Mouse (Mus musculus) lung, embryonic 16.5 days (tissue): ENCODE measurements around the gene Wdr54. TPM values are rescaled to one million over a fixed set of nuclear protein-coding genes. Genes with fewer than 3 reads are reported as not detected.

Source experiments
- ATAC-seq: fragments of 200-750 bp; cut with Nextera tagmentation; 2 replicates; pipeline ENCODE4 v1.8.0; 2017; ENCODE audit warnings: low read depth, mild to moderate bottlenecking, moderate library complexity
- H3K27ac ChIP-seq: fragments of 300-500 bp; sonication (generic); 2 replicates; pipeline ENCODE4 v1.5.1; 2014; ENCODE audit warnings: mild to moderate bottlenecking, control low read depth, low read length
- H3K27me3 ChIP-seq: fragments of 300-500 bp; sonication (generic); 2 replicates; pipeline ENCODE4 v1.6.1; 2014; ENCODE audit warnings: low read depth, low read length, mixed read lengths; ENCODE audit not compliant: control insufficient read depth, insufficient read depth
- H3K36me3 ChIP-seq: fragments of 300-500 bp; sonication (generic); 2 replicates; pipeline ENCODE4 v1.6.1; 2014; ENCODE audit warnings: low read length; ENCODE audit not compliant: control insufficient read depth, insufficient read depth
- H3K4me1 ChIP-seq: fragments of 300-500 bp; sonication (generic); replicated peaks from 2 replicates; pipeline ENCODE4 v1.6.1; 2014; ENCODE audit warnings: low read length, mixed read lengths; ENCODE audit not compliant: control insufficient read depth, insufficient read depth
- H3K4me2 ChIP-seq: fragments of 300-500 bp; sonication (generic); 2 replicates; pipeline ENCODE4 v1.6.1; 2014; ENCODE audit warnings: low read depth, low read length, control low read depth
- H3K4me3 ChIP-seq: fragments of 300-500 bp; sonication (generic); 2 replicates; pipeline ENCODE4 v1.5.1; 2014; ENCODE audit warnings: mild to moderate bottlenecking, low read length, control low read depth
- H3K9ac ChIP-seq: fragments of 300-500 bp; sonication (generic); 2 replicates; pipeline ENCODE4 v1.6.1; 2014; ENCODE audit warnings: low read length, control low read depth
- H3K9me3 ChIP-seq: fragments of 300-500 bp; sonication (generic); 2 replicates; pipeline ENCODE4 v1.6.1; 2016; ENCODE audit warnings: low read length; ENCODE audit not compliant: control insufficient read depth
- WGBS: fragments of 180-500 bp; shearing (Covaris S2); extraction: QIAGEN DNeasy Blood & Tissue Kit; methylation state at CpG from one replicate; pipeline ENCODE4 v1.1.7; 2014; 5-methylcytosine and 5-hydroxymethylcytosine counted together
- polyA plus RNA-seq: library from polyadenylated mRNA; unstranded; fragments of >200 nt; fragmentation: Nextera tagmentation; extraction: Ambion mirVana; gene quantifications from 2 replicates; pipeline ENCODE4 v1.2.1, GENCODE M21; 2015

The Wdr54 gene
- 7.2 and 7.6 TPM in 2 replicates for polyA plus RNA-seq

DNA sequence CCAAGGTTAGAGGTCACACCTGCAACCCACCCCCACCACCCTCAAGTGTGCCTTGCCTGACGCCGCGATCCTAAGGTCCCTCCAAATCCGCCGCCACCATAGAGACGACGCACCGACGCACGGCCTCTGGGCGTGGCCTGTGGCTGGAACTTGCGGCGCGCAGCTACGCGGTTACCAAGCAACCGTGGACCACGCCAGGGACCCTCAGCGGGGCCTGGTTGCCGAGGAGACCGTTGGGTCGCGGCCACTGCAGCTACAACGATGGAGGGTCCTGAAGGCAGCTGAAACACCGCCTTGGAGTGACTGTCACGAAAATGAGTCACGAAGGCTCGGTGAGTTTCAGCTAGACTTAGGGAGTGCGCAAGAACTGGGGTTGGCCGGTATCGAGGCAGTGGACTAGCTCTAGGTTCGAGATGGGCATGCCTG is at the start of gene Wdr54, which contains the start of gene 1700003E16Rik:
Wdr54 (minus strand) TSS at position 139 of the 426 bp plus-strand sequence.
1700003E16Rik (plus strand) TSS at position 146 of the 426 bp plus-strand sequence.
- no peak within 1 kb of the TSS for H3K27ac ChIP-seq
- peaks cover 7% of the 10 kb centered on the region for H3K27me3 ChIP-seq
- peaks cover 8% of the 10 kb centered on the region for H3K4me1 ChIP-seq
- H3K9me3 ChIP-seq, result no peaks in the 10 kb centered on the region
- 2% methylated on average over 32 of the region's 32 CpGs for WGBS
- peak within 1 kb of the TSS; percentile 56 for H3K4me3 ChIP-seq
- ATAC-seq, result peak; percentile 83
- peak within 1 kb of the TSS; percentile 81 for H3K4me2 ChIP-seq
- H3K9ac ChIP-seq, result peak within 1 kb of the TSS; percentile 54
- H3K36me3 ChIP-seq, result peaks cover 6% of the 10 kb centered on the region; the same call in 1 of the 2 replicates

DNA sequence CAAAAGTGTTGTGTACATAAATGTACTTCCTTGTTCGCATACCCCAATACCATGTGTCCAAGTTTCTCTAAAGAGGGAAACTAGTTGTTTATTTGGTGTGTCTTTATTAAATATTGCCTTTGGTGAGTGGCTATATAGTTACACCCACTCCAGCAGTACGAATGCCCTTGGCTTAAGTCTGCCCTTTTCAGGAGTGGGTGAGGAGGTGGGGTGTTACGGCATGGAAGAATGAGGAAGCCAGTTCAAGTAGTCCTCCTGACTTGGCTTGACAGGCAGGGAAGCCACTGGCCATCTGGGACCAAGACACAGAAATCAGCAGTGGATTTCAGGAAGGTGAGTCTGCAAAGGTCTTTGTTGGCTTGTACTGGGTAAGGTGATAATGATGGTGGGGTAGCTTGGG is 49.7 kb upstream of the Wdr54 start:
- Histone ChIP-seq H3K9me3 (no peaks in the 10 kb centered on the region), H3K9ac (no peak overlapping the region), H3K4me1 (no peaks in the 10 kb centered on the region), H3K27me3 (no peaks in the 10 kb centered on the region), H3K4me2 (no peak overlapping the region), H3K4me3 (no peak overlapping the region), H3K27ac (no peak overlapping the region), H3K36me3 (no peaks in the 10 kb centered on the region; the same call in 1 of the 2 replicates)
- no peak for ATAC-seq
- WGBS, result 72% methylated on average over 3 of the region's 3 CpGs

GRCm38 (mm10) chr6:83203320-83203719 is 47.1 kb upstream of the Wdr54 start:
- H3K27me3 ChIP-seq, result no peaks in the 10 kb centered on the region
- ATAC-seq, result no peak
- no peak overlapping the region for H3K4me2 ChIP-seq
- peaks cover 18% of the 10 kb centered on the region for H3K36me3 ChIP-seq
- no peak overlapping the region for H3K9ac ChIP-seq
- no peaks in the 10 kb centered on the region for H3K4me1 ChIP-seq
- WGBS, result 79% methylated on average over 4 of the region's 4 CpGs
- no peaks in the 10 kb centered on the region for H3K9me3 ChIP-seq
- H3K4me3 ChIP-seq, result no peak overlapping the region
- H3K27ac ChIP-seq, result no peak overlapping the region

DNA sequence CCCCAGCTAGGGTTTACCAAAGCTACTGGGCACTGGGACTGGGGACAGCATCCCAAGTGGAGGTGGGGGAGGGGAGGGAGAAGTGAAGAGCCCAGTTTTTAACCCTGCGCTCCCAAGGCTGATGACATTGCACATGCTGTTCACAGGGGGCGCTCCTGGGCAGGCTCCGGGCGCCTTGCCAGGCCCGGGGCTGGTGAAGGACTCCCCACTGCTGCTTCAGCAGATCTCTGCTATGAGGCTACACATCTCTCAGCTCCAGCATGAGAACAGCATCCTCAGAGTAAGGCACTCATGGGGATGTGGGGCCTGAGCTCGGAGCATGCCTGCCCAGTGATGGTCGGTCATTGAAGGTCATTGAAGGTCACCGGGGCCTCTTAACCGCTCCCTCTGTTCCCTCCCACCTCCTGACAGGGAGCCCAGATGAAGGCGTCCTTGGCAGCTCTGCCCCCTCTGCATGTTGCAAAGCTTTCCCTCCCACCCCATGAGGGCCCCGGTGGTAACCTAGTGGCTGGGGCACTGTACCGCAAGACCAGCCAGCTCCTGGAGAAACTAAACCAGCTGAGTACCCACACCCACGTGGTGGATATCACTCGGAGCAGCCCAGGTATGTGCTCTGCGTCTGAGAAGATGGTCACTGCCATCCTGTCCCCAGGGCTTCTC is 41.3 kb upstream of the Wdr54 start:
- no peaks in the 10 kb centered on the region for H3K9me3 ChIP-seq
- no peak overlapping the region for H3K4me3 ChIP-seq
- no peaks in the 10 kb centered on the region for H3K4me1 ChIP-seq
- H3K9ac ChIP-seq, result no peak overlapping the region
- peak; percentile 49; the same call in 1 of the 2 replicates for ATAC-seq
- WGBS, result 50% methylated on average over 15 of the region's 15 CpGs
- H3K36me3 ChIP-seq, result peaks cover 66% of the 10 kb centered on the region
- no peak overlapping the region for H3K4me2 ChIP-seq
- H3K27ac ChIP-seq, result no peak overlapping the region
- no peaks in the 10 kb centered on the region for H3K27me3 ChIP-seq

DNA sequence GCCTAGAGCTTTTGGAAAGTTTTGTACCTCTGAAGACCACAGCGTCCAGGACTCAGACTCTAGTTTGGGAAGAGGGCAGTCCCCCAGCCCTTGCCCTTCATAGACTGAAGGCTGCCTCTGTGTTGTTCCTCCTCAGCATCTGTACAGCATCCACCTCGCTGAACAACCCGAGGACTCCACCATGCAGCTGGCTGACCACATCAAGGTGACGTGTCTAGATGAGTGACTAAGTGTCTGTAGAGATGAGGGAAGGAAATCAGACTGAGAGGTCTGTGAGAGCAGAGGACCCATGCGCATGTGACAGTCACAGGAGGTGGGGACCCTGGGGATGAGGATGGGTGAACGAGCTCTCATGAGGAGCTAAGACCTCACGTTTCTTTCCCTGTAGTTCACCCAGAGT is 37.4 kb upstream of the Wdr54 start:
- Histone ChIP-seq H3K4me3 (no peak overlapping the region), H3K4me1 (no peaks in the 10 kb centered on the region), H3K36me3 (peaks cover 86% of the 10 kb centered on the region), H3K27me3 (no peaks in the 10 kb centered on the region), H3K4me2 (no peak overlapping the region), H3K9ac (no peak overlapping the region), H3K27ac (no peak overlapping the region), H3K9me3 (no peaks in the 10 kb centered on the region)
- 83% methylated on average over 7 of the region's 7 CpGs for WGBS
- ATAC-seq, result no peak

DNA sequence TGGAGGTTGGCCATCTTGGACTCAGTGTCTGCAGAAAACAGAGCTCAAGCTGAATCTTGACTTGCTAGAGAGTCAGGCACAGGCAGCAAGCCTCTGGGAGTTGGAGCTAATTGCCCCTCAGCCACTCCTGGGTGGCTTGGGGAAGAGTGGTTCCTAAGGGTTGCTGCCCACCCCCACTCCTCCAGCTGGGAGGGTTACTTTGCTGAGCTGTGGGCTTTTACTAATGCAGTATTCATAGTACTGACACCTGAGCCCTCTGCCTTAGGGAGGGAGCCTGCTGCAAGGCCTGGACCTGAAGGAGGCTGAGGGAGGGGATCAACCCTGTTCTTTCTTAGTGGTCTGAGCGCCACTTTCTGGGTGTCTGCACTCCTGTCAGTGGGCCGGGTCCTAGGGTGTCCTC is 30.7 kb upstream of the Wdr54 start:
- no peak overlapping the region for H3K4me3 ChIP-seq
- H3K36me3 ChIP-seq, result peaks cover 35% of the 10 kb centered on the region
- 85% methylated on average over 2 of the region's 2 CpGs for WGBS
- H3K4me2 ChIP-seq, result no peak overlapping the region
- ATAC-seq, result no peak
- H3K27ac ChIP-seq, result no peak overlapping the region
- no peak overlapping the region for H3K9ac ChIP-seq
- H3K4me1 ChIP-seq, result peaks cover 6% of the 10 kb centered on the region
- H3K9me3 ChIP-seq, result no peaks in the 10 kb centered on the region
- no peaks in the 10 kb centered on the region for H3K27me3 ChIP-seq

GRCm38 (mm10) chr6:83185895-83186861 is 30.0 kb upstream of the Wdr54 start:
- H3K4me2 ChIP-seq, result no peak overlapping the region
- H3K36me3 ChIP-seq, result peaks cover 27% of the 10 kb centered on the region
- no peaks in the 10 kb centered on the region for H3K27me3 ChIP-seq
- no peak overlapping the region for H3K4me3 ChIP-seq
- no peak overlapping the region for H3K27ac ChIP-seq
- no peaks in the 10 kb centered on the region for H3K9me3 ChIP-seq
- WGBS, result 17% methylated on average over 25 of the region's 25 CpGs
- peak; percentile 66; the same call in 1 of the 2 replicates for ATAC-seq
- no peak overlapping the region for H3K9ac ChIP-seq
- peaks cover 6% of the 10 kb centered on the region for H3K4me1 ChIP-seq

DNA sequence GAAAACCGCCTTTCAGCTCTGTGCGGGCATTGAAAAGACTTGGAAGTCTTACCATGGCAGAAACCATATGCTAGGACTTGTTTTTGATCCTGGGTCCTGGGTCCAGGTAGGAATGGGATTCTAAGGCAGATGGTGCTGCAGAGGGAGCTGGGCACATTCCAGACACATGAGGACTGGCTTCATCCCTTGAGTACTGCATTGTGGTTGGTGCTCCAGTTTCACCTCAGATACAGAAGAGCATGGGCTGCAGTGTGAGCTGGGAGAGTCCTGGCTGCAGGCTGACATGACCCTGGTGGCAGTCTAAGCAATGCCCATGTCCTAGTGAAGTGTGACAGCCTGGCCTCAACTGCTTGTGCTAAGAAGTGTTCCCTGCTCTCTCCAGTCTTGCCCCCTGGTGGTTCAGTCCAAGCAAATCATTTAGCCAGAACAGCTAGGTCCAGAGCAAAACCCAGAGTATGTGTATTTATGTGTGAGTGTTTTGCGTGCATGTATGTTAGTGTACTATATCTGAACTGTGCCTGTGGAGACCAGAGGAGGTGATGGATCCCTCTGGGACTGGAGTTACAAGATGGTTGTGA is 28.8 kb upstream of the Wdr54 start:
- H3K27me3 ChIP-seq, result no peaks in the 10 kb centered on the region
- peaks cover 6% of the 10 kb centered on the region for H3K4me1 ChIP-seq
- H3K36me3 ChIP-seq, result peaks cover 15% of the 10 kb centered on the region
- peak; percentile 37; the same call in 1 of the 2 replicates for ATAC-seq
- H3K9ac ChIP-seq, result no peak overlapping the region
- H3K27ac ChIP-seq, result no peak overlapping the region
- WGBS, result 85% methylated on average over 3 of the region's 3 CpGs
- H3K4me3 ChIP-seq, result no peak overlapping the region
- H3K4me2 ChIP-seq, result no peak overlapping the region
- no peaks in the 10 kb centered on the region for H3K9me3 ChIP-seq

DNA sequence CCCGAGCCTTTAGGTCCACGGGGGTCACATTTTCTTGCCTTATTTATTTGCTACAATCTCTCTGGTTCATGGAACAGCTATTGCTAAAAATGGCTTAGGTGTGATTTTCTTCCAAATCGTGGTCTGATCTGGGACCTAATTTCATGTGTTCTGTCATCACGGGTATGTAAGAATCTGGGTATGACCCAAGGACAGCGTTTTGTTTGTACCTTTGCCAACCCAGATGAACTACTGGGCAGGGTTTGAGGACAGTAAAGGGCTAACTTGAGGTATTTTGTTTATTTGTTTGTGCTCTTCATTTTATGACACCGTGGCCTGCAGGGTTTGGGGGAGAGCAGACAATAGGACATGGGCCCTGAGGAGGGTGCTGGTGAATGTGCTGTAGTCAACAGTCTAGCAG is 24.4 kb upstream of the Wdr54 start:
- peaks cover 8% of the 10 kb centered on the region for H3K4me1 ChIP-seq
- no peak overlapping the region for H3K4me2 ChIP-seq
- H3K27me3 ChIP-seq, result no peaks in the 10 kb centered on the region
- no peak overlapping the region for H3K9ac ChIP-seq
- H3K4me3 ChIP-seq, result no peak overlapping the region
- H3K27ac ChIP-seq, result no peak overlapping the region
- H3K9me3 ChIP-seq, result no peaks in the 10 kb centered on the region
- 70% methylated on average over 6 of the region's 6 CpGs for WGBS
- peaks cover 4% of the 10 kb centered on the region for H3K36me3 ChIP-seq
- no peak for ATAC-seq
